Mouse (Mus musculus): ENCODE measurements around the gene Gm3033.
"Not testable (repeated sequence)": the region's sequence is repeated elsewhere in the genome, so short reads cannot be mapped to it uniquely, and the experiment has no call there.

- not testable (repeated sequence) for TF ChIP-seq CTCF (IDR thresholded peaks at IDR 0.05; ENCODE audit: borderline replicate concordance, insufficient read depth, low read depth, low read length); POLR2A (IDR thresholded peaks at IDR 0.05; ENCODE audit: borderline replicate concordance, insufficient read depth, low read length)
These were observed 36.3 kb upstream of the Gm3033 start, which contains the start of gene Gm3002 for GRCm38 (mm10) chr14:3809774-3810173.
